Mouse (Mus musculus): ENCODE measurements around the gene Dennd6b.

Gene Dennd6b

DNA sequence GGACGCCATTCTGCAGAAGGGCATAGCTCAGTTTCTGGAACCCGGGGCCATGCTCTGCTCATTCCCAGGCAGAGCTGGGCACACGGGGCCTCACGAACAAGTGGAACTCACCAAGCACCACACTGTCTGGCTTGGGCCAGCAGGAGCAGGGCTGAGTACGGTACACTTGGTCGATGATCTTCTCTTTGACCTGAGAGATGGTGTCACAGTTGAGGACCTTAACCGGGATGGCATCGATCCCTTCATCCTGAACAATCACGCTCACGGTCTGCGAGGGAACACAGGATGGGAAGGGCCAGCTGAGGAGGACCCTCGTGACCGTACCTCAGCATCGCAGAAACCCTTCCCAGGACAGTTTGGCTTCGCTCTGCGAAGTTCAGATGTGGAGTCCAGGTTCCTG, 37.8 kb downstream of the Dennd6b start:
- no peak for DNase-seq (ENCODE audit: low spot score in 2 of 2)

DNA sequence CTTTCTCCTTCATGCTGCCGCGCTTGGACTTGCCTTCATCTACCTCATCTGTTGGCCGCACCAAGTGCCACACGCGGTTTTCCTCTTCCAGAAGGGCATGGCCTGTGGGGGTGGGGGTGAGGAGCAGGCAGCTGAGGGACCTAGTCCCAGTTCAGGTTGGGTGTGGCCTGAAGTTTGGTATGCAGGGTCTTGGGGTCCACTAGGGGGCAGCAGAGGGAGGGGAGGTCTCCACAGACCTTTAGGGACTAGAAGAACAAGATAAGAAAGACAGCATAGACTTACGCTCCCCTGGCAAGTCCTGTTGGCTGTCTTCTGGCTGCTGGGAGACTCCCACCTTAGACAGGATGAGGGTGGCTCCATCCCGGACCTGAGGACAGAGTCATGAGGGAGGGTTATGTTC, 38.3 kb downstream of the Dennd6b start:
- peak in 1 of 2 experiments; percentile 37 for DNase-seq (ENCODE audit: low spot score in 2 of 2)

DNA sequence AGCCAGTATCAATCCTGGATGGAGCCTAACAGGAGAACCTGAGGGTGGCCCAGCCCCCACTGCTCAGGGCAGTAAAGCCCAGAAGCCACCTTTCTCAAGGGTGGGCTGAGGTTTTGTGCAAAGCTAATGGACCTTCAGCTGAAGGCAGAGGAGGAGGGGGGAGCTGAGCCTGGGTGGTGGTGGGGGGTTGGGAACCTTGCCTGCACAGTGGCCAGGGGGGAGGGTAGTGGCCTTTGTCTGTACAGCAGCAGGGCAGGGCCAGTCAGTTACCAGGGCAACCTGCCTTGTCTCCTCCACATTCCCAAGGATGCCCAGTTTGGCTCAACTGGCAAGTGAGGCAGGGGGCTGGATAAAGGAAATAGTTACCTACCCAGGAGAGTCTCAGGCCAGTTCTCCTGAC, 44.0 kb downstream of the Dennd6b start:
- DNase-seq (ENCODE audit: low spot score in 2 of 2), result no peak

DNA sequence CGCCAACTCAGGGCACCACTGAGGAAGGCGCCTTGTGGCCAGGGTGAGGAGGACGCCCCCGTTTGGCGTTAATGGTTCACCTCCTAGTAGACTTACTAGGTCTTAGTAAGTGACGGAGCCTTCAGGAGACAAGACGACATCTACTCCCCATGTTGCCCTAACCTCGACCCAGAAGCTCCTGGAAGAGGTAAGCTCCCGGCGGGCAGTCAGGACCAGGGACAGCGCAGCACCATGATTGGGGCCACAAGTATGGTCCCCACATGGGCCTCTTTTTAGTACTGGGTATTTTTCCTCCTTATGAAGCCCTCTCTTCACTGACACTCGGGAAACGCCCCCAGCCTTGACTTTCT, 46.3 kb downstream of the Dennd6b start:
- DNase-seq (ENCODE audit: low spot score in 2 of 2), result no peak

DNA sequence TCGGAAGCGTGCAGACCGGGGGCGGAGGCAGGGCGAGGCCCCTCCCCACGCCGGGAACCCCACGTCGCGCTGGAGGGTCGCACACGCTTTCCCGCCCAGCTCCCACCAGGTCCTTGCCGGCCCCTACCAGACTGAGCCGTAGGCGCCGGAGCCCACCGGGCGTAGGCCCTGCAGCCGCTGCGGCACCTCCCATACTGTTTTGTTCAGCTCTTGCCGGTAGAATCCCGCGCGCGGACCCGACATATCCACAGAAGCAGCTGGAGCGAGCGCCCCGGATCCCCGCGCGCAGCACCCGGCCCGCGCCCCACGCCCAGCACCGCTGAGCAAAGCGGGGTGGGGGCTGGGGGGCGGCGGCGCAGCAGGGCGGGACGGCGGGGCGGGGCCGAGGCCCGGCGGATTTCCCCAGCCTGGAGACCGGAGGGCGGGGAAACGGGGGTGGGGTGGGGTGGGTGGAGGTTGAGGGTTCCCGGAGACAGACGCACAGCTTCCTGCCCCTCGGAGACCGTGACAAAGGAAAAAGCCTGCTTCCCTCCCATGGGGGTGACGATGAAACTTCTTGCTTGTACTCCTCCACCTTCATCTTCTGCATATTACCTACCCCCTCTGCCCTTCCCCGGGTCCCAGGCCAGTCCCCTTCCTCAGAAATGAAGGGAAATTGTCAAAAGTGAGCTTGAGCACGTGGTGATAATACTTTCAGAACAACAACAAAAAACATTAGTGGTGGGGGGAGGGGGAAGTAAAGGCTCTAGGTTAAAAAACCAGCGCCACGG, 46.8 kb downstream of the Dennd6b start, which contains the start of gene Mapk11:
Gene Mapk11 (minus strand): TSS at position 358 of the 770 bp plus-strand sequence.
- peak in 1 of 2 experiments; percentile 62 for DNase-seq (ENCODE audit: low spot score in 2 of 2)

DNA sequence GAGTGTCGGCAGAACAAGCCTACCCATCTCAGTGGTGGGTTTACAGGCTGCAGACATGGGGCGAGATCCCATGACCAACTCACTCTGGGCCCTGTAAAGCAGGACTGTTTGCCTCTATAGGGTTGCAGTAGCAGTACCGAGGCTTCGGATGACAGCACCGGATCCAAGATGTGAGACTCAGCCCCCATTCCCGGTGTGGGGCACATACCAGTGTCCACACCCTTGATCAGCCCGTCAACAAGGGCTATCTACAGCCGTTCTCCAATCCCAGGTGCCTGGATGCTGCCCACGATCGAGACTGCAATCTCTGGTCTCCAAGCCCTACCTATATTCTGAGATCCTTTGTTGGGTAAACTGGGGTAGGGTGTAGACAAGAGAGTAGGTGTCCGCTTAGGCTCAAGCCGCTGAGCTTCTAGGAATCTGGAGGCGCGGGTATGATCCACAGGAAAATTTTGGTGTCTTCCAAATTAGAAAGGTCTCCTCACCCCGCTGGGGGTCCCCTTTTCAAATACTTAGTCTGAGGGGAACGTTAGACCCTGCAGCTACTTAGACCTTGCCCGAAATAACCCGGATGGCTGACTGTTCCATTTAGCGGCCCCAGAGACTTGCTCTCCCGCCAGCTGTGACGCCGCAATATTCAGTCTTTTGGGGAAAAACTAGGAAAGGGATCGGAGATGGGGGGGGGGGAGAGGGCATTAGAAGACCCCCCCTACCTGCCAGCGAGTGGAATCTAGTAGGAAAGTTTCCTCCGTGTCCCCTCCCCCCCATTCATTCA, 47.6 kb downstream of the Dennd6b start:
- peak in 1 of 2 experiments; percentile 45 for DNase-seq (ENCODE audit: low spot score in 2 of 2)

DNA sequence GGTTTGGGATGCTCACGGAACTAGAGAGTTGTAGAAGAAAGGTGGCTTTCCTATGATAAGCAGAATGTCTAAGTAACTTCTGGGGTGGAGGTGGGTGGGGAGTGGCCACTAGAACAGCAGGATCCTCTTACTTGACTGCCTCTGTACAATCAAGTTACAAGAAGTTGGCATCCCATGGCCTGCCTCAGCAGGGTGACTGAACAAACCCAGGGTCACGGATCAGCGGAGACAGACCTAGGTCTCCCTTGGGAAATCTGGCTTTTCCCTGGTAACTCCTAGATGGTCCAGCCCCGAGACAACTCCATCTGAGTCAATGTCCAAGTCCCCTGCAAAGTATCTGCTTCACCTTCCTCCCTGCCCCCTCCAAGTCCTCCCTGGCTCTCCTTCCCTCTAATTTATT, 48.4 kb downstream of the Dennd6b start:
- no peak for DNase-seq (ENCODE audit: low spot score in 2 of 2)

DNA sequence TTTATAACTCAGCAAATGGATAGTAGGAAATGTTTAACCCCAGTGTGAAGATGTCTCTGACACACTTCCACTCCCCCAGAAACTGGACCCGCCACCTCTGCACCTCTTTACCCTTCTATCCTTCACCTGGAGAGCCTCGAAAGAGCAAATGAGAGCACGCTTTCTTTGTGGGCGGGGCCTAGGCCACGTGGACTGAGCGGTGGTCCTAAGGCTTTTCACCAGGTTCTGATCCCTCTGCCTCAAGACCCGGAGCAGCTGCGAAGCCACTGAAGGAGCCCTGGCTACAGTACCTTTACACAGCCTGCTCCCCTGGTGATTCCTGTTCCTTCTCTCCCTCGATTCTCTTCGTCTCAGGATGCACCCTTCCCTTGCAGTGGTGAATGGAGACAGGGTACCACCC, 48.8 kb downstream of the Dennd6b start:
- peak in 1 of 2 experiments; percentile 21 for DNase-seq (ENCODE audit: low spot score in 2 of 2)

DNA sequence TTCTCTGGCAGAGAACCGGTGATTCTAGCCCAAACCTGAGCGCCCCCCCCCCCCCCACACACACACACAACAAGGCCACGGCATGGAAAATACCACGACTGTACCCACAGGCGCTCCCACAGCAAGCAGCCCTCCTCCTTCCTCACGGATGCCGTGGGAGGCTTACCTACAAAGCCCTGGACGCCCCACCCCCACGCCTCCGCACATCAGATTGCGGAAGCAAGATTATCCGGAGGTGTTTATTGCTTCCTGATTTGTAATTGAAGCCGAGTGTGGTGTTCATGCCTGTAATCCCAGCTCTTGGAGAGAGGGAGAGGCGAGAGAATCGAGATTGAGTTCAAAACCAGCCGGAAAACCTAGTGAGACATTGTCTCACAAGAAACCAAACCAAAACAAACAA, 49.3 kb downstream of the Dennd6b start:
- DNase-seq (ENCODE audit: low spot score in 2 of 2), result peak; percentile 78 to 81

DNA sequence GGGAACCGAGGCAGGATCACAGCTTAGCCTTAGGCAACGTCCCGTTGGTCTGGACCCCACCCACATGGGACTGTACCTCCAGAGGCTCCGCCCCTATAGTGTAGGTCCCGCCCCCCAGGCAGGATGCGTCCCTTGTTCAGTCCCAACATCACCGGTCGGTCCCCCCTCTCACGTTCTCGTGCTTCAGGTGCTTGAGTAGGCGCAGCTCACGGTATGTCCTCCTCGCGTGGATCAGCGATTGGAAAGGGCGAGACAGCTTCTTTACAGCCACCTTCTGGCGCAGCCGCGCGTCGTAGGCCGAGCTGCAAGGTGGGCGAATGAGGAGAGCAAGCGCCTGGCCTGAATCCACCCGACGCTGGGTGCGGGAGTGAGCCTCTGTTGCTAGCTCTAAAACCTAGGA, 49.8 kb downstream of the Dennd6b start:
- peak; percentile 79 to 80 for DNase-seq (ENCODE audit: low spot score in 2 of 2)

DNA sequence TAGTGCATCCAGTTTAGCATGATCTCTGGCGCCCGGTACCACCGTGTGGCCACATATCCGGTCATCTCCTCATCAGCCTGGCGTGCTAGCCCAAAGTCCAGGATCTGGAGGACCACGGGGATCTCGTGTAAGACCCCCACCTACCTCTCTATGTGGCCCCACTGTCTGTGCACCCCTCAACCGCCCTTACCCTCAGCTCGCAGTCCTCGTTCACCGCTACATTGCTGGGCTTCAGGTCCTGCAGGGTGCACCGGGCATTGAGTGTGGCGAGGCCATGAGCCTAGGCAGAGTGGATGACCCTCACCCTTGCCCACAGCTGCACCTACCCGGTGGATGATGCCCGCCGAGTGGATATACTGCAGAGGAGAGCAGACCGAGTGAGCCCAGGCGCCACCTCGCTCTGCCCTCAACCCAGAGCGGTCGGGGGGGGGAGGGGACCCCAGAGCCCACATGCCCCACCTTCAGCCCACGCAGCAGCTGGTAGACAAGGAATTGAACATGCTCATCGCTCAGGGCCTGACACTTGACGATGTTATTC, 50.4 kb downstream of the Dennd6b start:
- DNase-seq (ENCODE audit: low spot score in 2 of 2), result no peak

DNA sequence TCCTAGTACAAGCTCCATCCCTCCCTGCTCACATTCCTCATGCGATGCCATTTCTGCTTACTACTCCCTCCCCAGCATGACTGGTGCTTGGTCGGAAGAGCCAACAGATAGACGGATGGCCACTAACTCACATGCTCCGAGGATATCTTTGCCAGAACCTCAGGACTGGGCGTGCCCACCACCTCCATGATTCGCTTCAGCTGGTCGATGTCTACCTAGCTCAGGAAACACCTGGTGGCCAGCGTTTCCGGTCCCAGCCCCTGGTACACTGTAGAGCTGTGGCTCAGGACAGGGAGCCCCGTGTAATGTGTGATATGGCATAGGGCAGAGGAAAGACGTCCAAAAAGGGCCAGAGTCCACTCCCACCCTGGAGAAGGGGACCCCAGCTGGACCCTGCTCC, 51.3 kb downstream of the Dennd6b start:
- DNase-seq (ENCODE audit: low spot score in 2 of 2), result no peak

DNA sequence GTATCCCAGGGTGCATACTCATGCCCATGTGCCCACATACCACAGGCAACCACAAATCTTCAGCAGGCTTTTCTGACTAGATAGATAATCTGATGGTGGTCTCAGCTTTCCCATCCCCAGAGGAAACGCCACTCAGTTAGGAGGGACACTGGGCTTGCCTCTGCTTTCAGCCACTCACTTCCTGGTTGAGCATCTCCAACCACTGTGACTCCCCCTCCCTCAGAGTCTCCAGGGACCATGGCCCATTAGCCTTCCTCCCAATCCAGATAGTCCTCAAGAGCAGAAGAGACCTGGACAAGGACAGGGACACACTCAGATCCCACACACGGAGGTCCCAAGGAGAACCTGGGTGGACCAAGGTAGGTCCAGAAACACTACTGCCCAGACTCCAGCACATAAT, 53.2 kb downstream of the Dennd6b start:
- no peak for DNase-seq (ENCODE audit: low spot score in 2 of 2)

DNA sequence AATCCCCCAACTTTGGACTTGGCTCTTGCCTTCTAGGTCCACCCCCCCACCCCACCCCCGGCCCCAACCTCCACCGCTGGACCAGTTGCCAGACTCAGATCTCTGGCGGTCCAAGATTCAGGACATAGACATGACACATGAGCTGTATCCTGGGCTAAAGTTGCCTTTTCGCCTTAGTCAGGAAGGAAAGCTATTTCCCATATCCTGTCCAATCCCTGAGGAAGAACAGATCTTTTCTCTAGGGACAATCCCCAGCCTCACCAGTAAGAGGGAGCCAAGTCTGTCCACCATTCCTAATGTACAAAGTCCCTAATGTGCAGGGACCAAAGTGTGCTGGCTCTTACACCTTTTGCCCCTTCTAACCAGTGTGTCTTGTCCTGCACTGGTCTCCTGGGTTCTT, 54.4 kb downstream of the Dennd6b start:
- no peak for DNase-seq (ENCODE audit: low spot score in 2 of 2)

DNA sequence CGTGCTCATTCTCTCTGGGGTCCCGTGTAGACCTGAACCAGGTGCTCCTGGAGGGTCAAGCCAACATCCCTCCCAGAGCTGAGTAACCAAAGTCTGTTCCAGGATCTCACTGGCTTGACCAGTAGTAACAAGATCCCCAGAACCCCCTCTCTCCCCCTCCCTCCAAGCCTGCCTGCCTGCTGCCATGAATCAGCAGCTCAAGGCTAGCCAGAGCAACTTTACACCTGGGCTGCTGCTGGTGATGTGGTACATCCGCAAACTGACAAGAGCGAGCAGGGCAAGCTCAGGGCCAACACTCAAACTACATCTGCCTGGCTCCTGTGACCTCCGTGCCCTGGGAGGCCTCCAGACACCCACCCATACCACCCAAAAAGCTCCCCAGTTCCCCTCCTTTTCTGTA, 54.9 kb downstream of the Dennd6b start:
- no peak for DNase-seq (ENCODE audit: low spot score in 2 of 2)

DNA sequence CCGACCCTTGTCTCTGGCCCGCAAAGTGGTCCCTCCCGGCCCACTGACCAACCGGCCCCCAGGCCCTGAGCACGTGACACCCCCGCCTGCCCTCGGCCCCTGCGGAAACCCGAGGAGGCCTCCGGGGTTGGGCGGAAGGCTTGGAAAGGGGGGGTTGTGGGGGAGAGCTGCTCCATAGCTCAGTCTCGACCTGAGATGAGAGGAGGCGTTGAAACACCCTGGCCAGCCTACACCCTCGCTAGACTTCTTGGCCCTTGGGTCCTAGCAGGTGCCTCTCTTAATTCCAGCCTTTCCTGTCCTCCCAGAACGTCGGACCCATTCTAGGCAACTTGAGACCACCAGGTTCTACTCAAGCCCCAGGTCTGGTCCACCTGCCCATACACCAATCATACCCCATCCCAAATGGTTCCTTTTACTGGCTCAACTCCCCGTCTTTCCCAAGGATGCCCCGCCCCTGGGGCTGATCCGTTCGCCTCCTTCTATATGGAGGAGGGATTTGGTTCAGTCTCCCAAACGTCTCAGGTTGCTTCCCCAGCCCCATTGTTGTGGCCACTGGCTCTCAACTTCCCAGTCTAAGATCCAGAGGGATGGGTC, 55.5 kb downstream of the Dennd6b start, which contains the start of gene Mapk12:
Gene Mapk12 (minus strand): TSS at position 45 of the 594 bp plus-strand sequence.
- DNase-seq (ENCODE audit: low spot score in 2 of 2), result peak; percentile 28 to 34

DNA sequence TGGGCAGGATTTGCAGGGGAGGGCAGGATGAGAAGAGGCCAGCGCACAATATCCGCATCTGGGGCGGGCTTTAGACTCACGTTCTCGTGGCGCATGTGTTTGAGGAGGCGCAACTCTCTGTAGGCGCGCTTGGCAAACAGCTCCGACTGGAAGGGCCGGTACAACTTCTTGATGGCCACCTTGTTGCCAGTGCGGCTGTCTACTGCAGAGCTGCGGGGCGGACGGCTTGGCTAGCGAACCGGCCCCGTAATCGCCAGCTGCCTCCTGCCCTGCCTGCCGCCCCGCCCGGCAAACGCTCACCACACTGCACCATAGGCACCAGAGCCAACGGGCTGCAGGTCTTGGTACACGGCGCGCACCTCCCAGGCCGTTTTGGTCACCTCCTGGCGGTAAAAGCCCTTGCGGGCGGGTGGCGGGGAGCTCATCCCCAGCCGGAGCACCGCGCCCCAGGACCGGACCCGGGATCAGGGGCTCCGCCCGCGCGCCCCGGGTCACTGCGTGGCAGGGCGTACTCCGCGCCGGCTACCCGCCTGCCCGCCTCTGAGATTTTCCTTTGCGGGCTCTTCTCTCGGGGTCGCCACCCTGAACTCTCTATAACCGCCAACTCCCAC, 56.1 kb downstream of the Dennd6b start:
- DNase-seq (ENCODE audit: low spot score in 2 of 2), result peak; percentile 82 to 83

DNA sequence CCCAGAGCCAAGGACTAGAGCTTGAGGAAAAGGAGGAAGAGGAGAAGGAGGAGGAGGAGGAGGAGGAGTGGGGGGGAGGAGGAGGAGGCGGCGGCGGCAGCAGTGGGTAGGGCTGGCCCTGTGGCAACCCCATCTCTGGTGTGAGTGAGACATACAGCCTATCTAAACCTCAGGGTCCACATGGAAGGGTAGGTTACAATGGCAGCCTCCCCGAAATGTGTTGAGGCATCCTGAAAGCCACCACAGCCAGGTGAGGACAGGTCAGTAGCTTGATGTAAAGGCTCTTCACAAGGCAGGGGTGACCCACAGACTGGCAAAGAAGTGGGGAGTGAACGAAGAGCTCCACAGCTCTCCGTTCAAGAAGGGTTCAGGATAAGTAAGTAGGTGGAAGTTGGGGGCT, 57.8 kb downstream of the Dennd6b start:
- no peak for DNase-seq (ENCODE audit: low spot score in 2 of 2)

DNA sequence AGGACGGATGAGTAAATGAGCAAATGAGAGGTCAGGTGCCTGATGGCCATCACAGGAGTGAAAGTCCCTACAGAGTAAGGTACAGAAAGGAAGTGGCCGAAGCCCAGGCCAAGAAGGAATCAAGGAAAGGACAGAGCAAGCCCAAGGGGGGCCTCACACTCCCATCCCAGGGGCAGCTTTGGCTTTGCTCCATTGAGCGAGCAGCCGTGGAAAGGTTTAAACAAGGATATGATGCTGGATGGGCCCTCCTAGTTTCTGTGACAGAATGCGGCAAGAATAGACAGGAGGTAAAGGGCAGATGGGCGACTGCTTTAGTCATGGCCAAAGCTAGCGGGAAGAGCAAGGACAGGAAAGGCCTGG, 58.3 kb downstream of the Dennd6b start:
- DNase-seq (ENCODE audit: low spot score in 2 of 2), result no peak

DNA sequence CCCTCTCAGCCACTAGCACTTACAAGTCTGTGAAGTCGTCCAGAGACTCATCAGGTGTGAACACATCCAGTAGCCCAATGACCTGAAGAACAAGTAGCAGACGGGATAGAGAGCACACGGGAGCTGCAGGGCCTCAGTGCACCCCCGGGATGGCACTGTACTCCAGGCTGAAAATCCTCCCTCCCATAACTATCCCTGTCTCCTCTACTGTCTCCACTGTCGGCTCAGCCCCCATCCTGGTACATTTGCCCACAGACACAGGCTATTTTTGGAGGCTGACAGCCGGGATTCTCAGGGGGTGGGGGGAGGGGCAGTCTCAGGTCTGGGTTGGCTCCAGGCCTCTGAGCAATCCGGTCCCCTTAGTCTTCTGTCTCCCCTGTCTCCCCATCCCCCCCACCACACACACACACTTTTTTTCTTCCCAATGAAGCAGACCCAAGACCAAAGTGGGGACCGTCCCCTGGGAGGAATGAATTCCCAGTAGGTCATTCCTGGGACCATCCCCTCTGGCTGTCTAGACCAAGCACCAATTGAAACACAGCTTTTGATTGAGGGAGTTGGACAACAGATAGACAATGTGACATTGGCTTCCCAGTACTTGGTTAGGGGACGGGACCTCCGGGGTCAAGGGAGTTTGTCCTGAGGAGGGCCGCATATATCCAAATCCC, 58.8 kb downstream of the Dennd6b start:
- no peak for DNase-seq (ENCODE audit: low spot score in 2 of 2)

DNA sequence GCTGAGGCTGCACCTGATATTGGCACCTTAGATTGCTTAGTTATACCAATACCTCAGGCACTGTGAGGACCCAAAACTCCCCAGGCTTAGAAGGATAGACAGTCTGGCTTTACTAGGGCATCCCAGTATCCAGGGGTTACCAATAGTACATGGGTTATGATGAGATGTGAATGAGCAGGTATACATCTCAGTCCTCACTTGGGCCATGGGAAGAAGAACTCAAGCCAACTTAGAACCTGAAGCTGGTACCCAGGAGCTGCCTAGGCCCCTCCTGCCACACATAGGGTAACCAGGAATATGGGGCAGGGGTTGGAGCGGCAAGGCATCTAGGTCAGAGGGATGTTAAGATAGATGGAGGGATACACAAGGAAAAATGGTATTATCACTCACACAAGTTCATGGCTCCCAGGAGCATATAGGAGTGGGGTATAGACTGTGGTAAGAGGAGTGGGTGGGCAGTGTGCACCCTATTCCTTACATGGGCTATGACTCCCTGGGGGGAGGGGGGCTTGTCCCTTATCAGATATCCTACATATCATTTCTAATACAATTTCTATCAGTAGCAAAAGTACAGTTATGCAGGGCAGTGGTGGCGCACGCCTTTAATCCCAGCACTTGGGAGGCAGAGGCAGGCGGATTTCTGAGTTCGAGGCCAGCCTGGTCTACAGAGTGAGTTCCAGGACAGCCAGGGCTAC, 59.7 kb downstream of the Dennd6b start:
- DNase-seq (ENCODE audit: low spot score in 2 of 2), result no peak
